Mouse (Mus musculus) testis, adult 2 months (tissue): ENCODE results near the gene Samd4.

ENCODE experiments used
- CTCF ChIP-seq: fragments of 200-500 bp; IDR thresholded peaks from 2 replicates; pipeline ENCODE4 v1.5.1; 2012; ENCODE audit warnings: low read depth, mild to moderate bottlenecking, inconsistent platforms, low read length, moderate library complexity; ENCODE audit not compliant: control insufficient read depth, insufficient read depth, insufficient replicate concordance
- POLR2A ChIP-seq: fragments of 200-500 bp; IDR thresholded peaks from 2 replicates; pipeline ENCODE4 v1.6.1; 2012; ENCODE audit warnings: low read depth, mild to moderate bottlenecking, inconsistent platforms, low read length, moderate library complexity; ENCODE audit not compliant: control insufficient read depth

DNA sequence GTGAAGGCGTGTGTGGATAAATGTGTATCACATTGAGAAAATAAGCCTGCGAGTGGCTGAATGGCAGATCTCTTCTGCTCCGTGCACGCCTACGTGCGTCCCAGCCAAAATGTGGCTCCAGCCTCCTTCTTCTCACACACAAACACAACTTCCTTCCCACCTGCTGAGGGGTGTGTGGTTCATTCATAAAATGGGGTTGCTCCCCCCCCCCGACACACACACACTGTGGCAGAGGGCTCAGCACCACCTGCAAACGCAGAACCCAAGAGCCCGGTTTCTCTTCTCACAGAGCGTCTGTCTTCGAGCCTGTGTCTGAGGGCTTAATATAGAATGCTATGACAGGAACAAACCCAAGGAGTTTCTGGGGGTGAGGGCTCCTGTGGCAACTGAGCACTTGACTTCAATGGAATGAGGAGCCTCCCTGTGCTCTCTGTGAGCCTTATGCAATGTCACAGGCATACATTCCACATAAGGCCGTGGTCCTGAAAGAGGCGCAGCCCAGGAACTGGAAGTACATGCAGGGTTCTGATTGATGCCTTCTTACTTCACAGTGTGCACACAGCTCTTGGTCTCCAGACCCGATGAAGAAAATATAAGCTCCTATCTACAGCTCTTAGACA, 194.4 kb downstream of the Samd4 start:
- no peak for TF ChIP-seq CTCF
- no peak for TF ChIP-seq POLR2A
